Mouse (Mus musculus): ENCODE data around the gene Magi2. TPM values are rescaled to one million over a fixed set of nuclear protein-coding genes. Genes with fewer than 3 reads are reported as not detected.
"Not testable (repeated sequence)": the region's sequence is repeated elsewhere in the genome, so short reads cannot be mapped to it uniquely, and the experiment has no call there.

The Magi2 gene
- polyA plus RNA-seq, 1 experiment from 2014 or later = 4.6 TPM

GRCm38 (mm10) chr5:19400299-19400698, 173.5 kb downstream of the Magi2 start:
- no peaks in the 10 kb centered on the region for H3K27me3 ChIP-seq (ENCODE audit: control insufficient read depth, insufficient read depth, low read length)
- WGBS = 90% methylated on average over 4 of the region's 4 CpGs
- no peak overlapping the region for H3K4me3 ChIP-seq (ENCODE audit: low read depth, low read length)
- H3K36me3 ChIP-seq (ENCODE audit: control insufficient read depth, insufficient read depth, low read length) = no peaks in the 10 kb centered on the region
- no peaks in the 10 kb centered on the region for H3K9me3 ChIP-seq (ENCODE audit: control insufficient read depth, low read length)
- H3K4me2 ChIP-seq = no peak overlapping the region
- DNase-seq (ENCODE audit: low spot score, missing footprints) = no peak
- no peak; the same call in 1 of the 2 replicates for ATAC-seq (ENCODE audit: low FRiP score)
- H3K9ac ChIP-seq (ENCODE audit: low read length) = no peak overlapping the region
- H3K27ac ChIP-seq (ENCODE audit: low read depth, low read length) = no peak overlapping the region
- no peaks in the 10 kb centered on the region for H3K4me1 ChIP-seq (ENCODE audit: control insufficient read depth, insufficient read depth, low read length)

GRCm38 (mm10) chr5:19400738-19401408, 174.0 kb downstream of the Magi2 start:
- 51% methylated on average over 5 of the region's 5 CpGs for WGBS
- Histone ChIP-seq H3K4me2 (no peak overlapping the region), H3K27ac (ENCODE audit: low read depth, low read length) (no peak overlapping the region), H3K9ac (ENCODE audit: low read length) (no peak overlapping the region), H3K36me3 (ENCODE audit: control insufficient read depth, insufficient read depth, low read length) (no peaks in the 10 kb centered on the region), H3K4me1 (ENCODE audit: control insufficient read depth, insufficient read depth, low read length) (no peaks in the 10 kb centered on the region), H3K9me3 (ENCODE audit: control insufficient read depth, low read length) (no peaks in the 10 kb centered on the region), H3K4me3 (ENCODE audit: low read depth, low read length) (no peak overlapping the region), H3K27me3 (ENCODE audit: control insufficient read depth, insufficient read depth, low read length) (no peaks in the 10 kb centered on the region)
- DNase-seq (ENCODE audit: low spot score, missing footprints) (peak; percentile 93), ATAC-seq (ENCODE audit: low FRiP score) (peak; percentile 66)

- H3K36me3 ChIP-seq (ENCODE audit: control insufficient read depth, insufficient read depth, low read length); H3K4me2 ChIP-seq; H3K27me3 ChIP-seq (ENCODE audit: control insufficient read depth, insufficient read depth, low read length); DNase-seq (ENCODE audit: low spot score, missing footprints); H3K4me1 ChIP-seq (ENCODE audit: control insufficient read depth, insufficient read depth, low read length); H3K27ac ChIP-seq (ENCODE audit: low read depth, low read length); H3K9me3 ChIP-seq (ENCODE audit: control insufficient read depth, low read length); H3K4me3 ChIP-seq (ENCODE audit: low read depth, low read length); ATAC-seq (ENCODE audit: low FRiP score); H3K9ac ChIP-seq (ENCODE audit: low read length): not testable (repeated sequence)
- WGBS = 80% methylated on average over 1 of the region's 1 CpGs
Observed at GRCm38 (mm10) chr5:19404268-19404667, 177.4 kb downstream of the Magi2 start.

- H3K27me3 ChIP-seq (ENCODE audit: control insufficient read depth, insufficient read depth, low read length) = no peaks in the 10 kb centered on the region
- no peak overlapping the region for H3K27ac ChIP-seq (ENCODE audit: low read depth, low read length)
- no peak overlapping the region for H3K4me2 ChIP-seq
- DNase-seq (ENCODE audit: low spot score, missing footprints) = no peak
- WGBS = 49% methylated on average over 4 of the region's 4 CpGs
- H3K4me1 ChIP-seq (ENCODE audit: control insufficient read depth, insufficient read depth, low read length) = no peaks in the 10 kb centered on the region
- H3K9ac ChIP-seq (ENCODE audit: low read length) = no peak overlapping the region
- H3K9me3 ChIP-seq (ENCODE audit: control insufficient read depth, low read length) = no peaks in the 10 kb centered on the region
- no peak for ATAC-seq (ENCODE audit: low FRiP score)
- H3K36me3 ChIP-seq (ENCODE audit: control insufficient read depth, insufficient read depth, low read length) = no peaks in the 10 kb centered on the region
- H3K4me3 ChIP-seq (ENCODE audit: low read depth, low read length) = no peak overlapping the region
Observed at GRCm38 (mm10) chr5:19414556-19414955, 187.7 kb downstream of the Magi2 start.

GRCm38 (mm10) chr5:19429290-19429689, 202.5 kb downstream of the Magi2 start:
- Histone ChIP-seq H3K4me3 (ENCODE audit: low read depth, low read length) (no peak overlapping the region), H3K4me1 (ENCODE audit: control insufficient read depth, insufficient read depth, low read length) (no peaks in the 10 kb centered on the region), H3K4me2 (no peak overlapping the region), H3K27me3 (ENCODE audit: control insufficient read depth, insufficient read depth, low read length) (no peaks in the 10 kb centered on the region), H3K36me3 (ENCODE audit: control insufficient read depth, insufficient read depth, low read length) (no peaks in the 10 kb centered on the region), H3K9me3 (ENCODE audit: control insufficient read depth, low read length) (no peaks in the 10 kb centered on the region), H3K9ac (ENCODE audit: low read length) (no peak overlapping the region), H3K27ac (ENCODE audit: low read depth, low read length) (no peak overlapping the region)
- 38% methylated on average over 2 of the region's 2 CpGs for WGBS
- ATAC-seq (ENCODE audit: low FRiP score) (peak; percentile 67; the same call in 1 of the 2 replicates), DNase-seq (ENCODE audit: low spot score, missing footprints) (peak; percentile 85)

- ATAC-seq (ENCODE audit: low FRiP score) = no peak
Observed at GRCm38 (mm10) chr5:19462541-19462940, 235.7 kb downstream of the Magi2 start.

GRCm38 (mm10) chr5:19465383-19465782, 238.5 kb downstream of the Magi2 start:
- no peak for DNase-seq (ENCODE audit: low spot score, missing footprints)
- Histone ChIP-seq H3K9me3 (ENCODE audit: control insufficient read depth, low read length) (no peaks in the 10 kb centered on the region), H3K4me3 (ENCODE audit: low read depth, low read length) (no peak overlapping the region), H3K36me3 (ENCODE audit: control insufficient read depth, insufficient read depth, low read length) (no peaks in the 10 kb centered on the region; the same call in 1 of the 2 replicates), H3K27ac (ENCODE audit: low read depth, low read length) (no peak overlapping the region), H3K4me1 (ENCODE audit: control insufficient read depth, insufficient read depth, low read length) (no peaks in the 10 kb centered on the region), H3K9ac (ENCODE audit: low read length) (no peak overlapping the region), H3K27me3 (ENCODE audit: control insufficient read depth, insufficient read depth, low read length) (no peaks in the 10 kb centered on the region), H3K4me2 (no peak overlapping the region)
- no peak for ATAC-seq (ENCODE audit: low FRiP score)
- WGBS = 55% methylated on average over 2 of the region's 2 CpGs

More at GRCm38 (mm10) chr5:19462541-19462940, 235.7 kb downstream of the Magi2 start:
- Histone ChIP-seq H3K9ac (ENCODE audit: low read length) (no peak overlapping the region), H3K27me3 (ENCODE audit: control insufficient read depth, insufficient read depth, low read length) (no peaks in the 10 kb centered on the region), H3K4me1 (ENCODE audit: control insufficient read depth, insufficient read depth, low read length) (no peaks in the 10 kb centered on the region), H3K9me3 (ENCODE audit: control insufficient read depth, low read length) (no peaks in the 10 kb centered on the region), H3K36me3 (ENCODE audit: control insufficient read depth, insufficient read depth, low read length) (no peaks in the 10 kb centered on the region; the same call in 1 of the 2 replicates), H3K4me2 (no peak overlapping the region), H3K27ac (ENCODE audit: low read depth, low read length) (no peak overlapping the region), H3K4me3 (ENCODE audit: low read depth, low read length) (no peak overlapping the region)
- no peak for DNase-seq (ENCODE audit: low spot score, missing footprints)

GRCm38 (mm10) chr5:19472851-19473439, 246.1 kb downstream of the Magi2 start:
- Histone ChIP-seq H3K27ac (ENCODE audit: low read depth, low read length) (no peak overlapping the region), H3K9me3 (ENCODE audit: control insufficient read depth, low read length) (no peaks in the 10 kb centered on the region), H3K4me3 (ENCODE audit: low read depth, low read length) (no peak overlapping the region), H3K9ac (ENCODE audit: low read length) (no peak overlapping the region), H3K4me2 (no peak overlapping the region), H3K36me3 (ENCODE audit: control insufficient read depth, insufficient read depth, low read length) (no peaks in the 10 kb centered on the region), H3K4me1 (ENCODE audit: control insufficient read depth, insufficient read depth, low read length) (no peaks in the 10 kb centered on the region), H3K27me3 (ENCODE audit: control insufficient read depth, insufficient read depth, low read length) (no peaks in the 10 kb centered on the region)
- ATAC-seq (ENCODE audit: low FRiP score) (no peak), DNase-seq (ENCODE audit: low spot score, missing footprints) (no peak)
- WGBS = 87% methylated on average over 4 of the region's 4 CpGs

- WGBS = 83% methylated on average over 3 of the region's 3 CpGs
Observed at GRCm38 (mm10) chr5:19482981-19483380, 256.1 kb downstream of the Magi2 start.

More at GRCm38 (mm10) chr5:19482981-19483380, 256.1 kb downstream of the Magi2 start:
- DNase-seq (ENCODE audit: low spot score, missing footprints) = no peak
- no peaks in the 10 kb centered on the region for H3K36me3 ChIP-seq (ENCODE audit: control insufficient read depth, insufficient read depth, low read length)
- no peak overlapping the region for H3K9ac ChIP-seq (ENCODE audit: low read length)
- no peaks in the 10 kb centered on the region for H3K9me3 ChIP-seq (ENCODE audit: control insufficient read depth, low read length)
- H3K4me2 ChIP-seq = no peak overlapping the region
- H3K27ac ChIP-seq (ENCODE audit: low read depth, low read length) = no peak overlapping the region
- no peak for ATAC-seq (ENCODE audit: low FRiP score)
- H3K27me3 ChIP-seq (ENCODE audit: control insufficient read depth, insufficient read depth, low read length) = no peaks in the 10 kb centered on the region
- H3K4me1 ChIP-seq (ENCODE audit: control insufficient read depth, insufficient read depth, low read length) = no peaks in the 10 kb centered on the region
- H3K4me3 ChIP-seq (ENCODE audit: low read depth, low read length) = no peak overlapping the region
